Mouse (Mus musculus): ENCODE data around the gene Slain1. TPM values are rescaled to one million over a fixed set of nuclear protein-coding genes. Genes with fewer than 3 reads are reported as not detected.

Slain1 gene
- polyA plus RNA-seq, 1 experiment from 2014 or later: 29.5 TPM

GRCm38 (mm10) chr14:103709261-103709660 is 59.2 kb downstream of the Slain1 start:
- WGBS: 93% methylated on average over 11 of the region's 11 CpGs
- no peak overlapping the region for H3K9ac ChIP-seq
- ATAC-seq (ENCODE audit: low FRiP score): no peak

GRCm38 (mm10) chr14:103712986-103713385 is 63.0 kb downstream of the Slain1 start:
- no peak overlapping the region for H3K27ac ChIP-seq
- ATAC-seq (ENCODE audit: low FRiP score): no peak
- H3K9me3 ChIP-seq: no peaks in the 10 kb centered on the region
- no peak overlapping the region for H3K9ac ChIP-seq
- H3K4me2 ChIP-seq: no peak overlapping the region
- no peaks in the 10 kb centered on the region for H3K4me1 ChIP-seq
- no peak overlapping the region for H3K4me3 ChIP-seq (replicated peaks)
- 90% methylated on average over 5 of the region's 5 CpGs for WGBS
- peaks cover 1% of the 10 kb centered on the region; the same call in 1 of the 2 replicates for H3K27me3 ChIP-seq
- H3K36me3 ChIP-seq (replicated peaks): peaks cover 7% of the 10 kb centered on the region; the same call in 1 of the 2 replicates

More at GRCm38 (mm10) chr14:103709261-103709660, 59.2 kb downstream of the Slain1 start:
- Histone ChIP-seq H3K4me3 (replicated peaks) (no peak overlapping the region), H3K27ac (no peak overlapping the region), H3K4me1 (no peaks in the 10 kb centered on the region), H3K4me2 (no peak overlapping the region), H3K9me3 (no peaks in the 10 kb centered on the region), H3K36me3 (replicated peaks) (peaks cover 24% of the 10 kb centered on the region), H3K27me3 (no peaks in the 10 kb centered on the region)

- H3K9ac ChIP-seq: no peak overlapping the region
- H3K36me3 ChIP-seq (replicated peaks): no peaks in the 10 kb centered on the region
- H3K4me3 ChIP-seq (replicated peaks): no peak overlapping the region
- no peak for ATAC-seq (ENCODE audit: low FRiP score)
- H3K4me2 ChIP-seq: no peak overlapping the region
- peaks cover 15% of the 10 kb centered on the region for H3K4me1 ChIP-seq
- no peak overlapping the region for H3K27ac ChIP-seq
- WGBS: 46% methylated on average over 5 of the region's 5 CpGs
- peaks cover 9% of the 10 kb centered on the region for H3K27me3 ChIP-seq
- H3K9me3 ChIP-seq: no peaks in the 10 kb centered on the region
Observed at GRCm38 (mm10) chr14:103717516-103717915, 67.5 kb downstream of the Slain1 start.

GRCm38 (mm10) chr14:103717979-103718378 is 68.0 kb downstream of the Slain1 start:
- peaks cover 15% of the 10 kb centered on the region for H3K4me1 ChIP-seq
- no peak overlapping the region for H3K4me2 ChIP-seq
- 68% methylated on average over 5 of the region's 5 CpGs for WGBS
- H3K36me3 ChIP-seq (replicated peaks): no peaks in the 10 kb centered on the region
- peaks cover 9% of the 10 kb centered on the region for H3K27me3 ChIP-seq
- no peak overlapping the region for H3K4me3 ChIP-seq (replicated peaks)
- no peak overlapping the region for H3K9ac ChIP-seq
- H3K27ac ChIP-seq: no peak overlapping the region
- no peak for ATAC-seq (ENCODE audit: low FRiP score)
- H3K9me3 ChIP-seq: no peaks in the 10 kb centered on the region

GRCm38 (mm10) chr14:103718393-103718792 is 68.4 kb downstream of the Slain1 start:
- Histone ChIP-seq H3K27ac (no peak overlapping the region), H3K4me2 (no peak overlapping the region), H3K9ac (no peak overlapping the region), H3K36me3 (replicated peaks) (no peaks in the 10 kb centered on the region), H3K4me1 (peaks cover 15% of the 10 kb centered on the region), H3K27me3 (peaks cover 9% of the 10 kb centered on the region), H3K9me3 (no peaks in the 10 kb centered on the region), H3K4me3 (replicated peaks) (no peak overlapping the region)
- WGBS: 43% methylated on average over 5 of the region's 5 CpGs
- ATAC-seq (ENCODE audit: low FRiP score): no peak

- Histone ChIP-seq H3K4me1 (peaks cover 15% of the 10 kb centered on the region), H3K9ac (peak overlapping the region; percentile 25; the same call in 1 of the 2 replicates), H3K9me3 (no peaks in the 10 kb centered on the region), H3K27me3 (peaks cover 9% of the 10 kb centered on the region), H3K4me3 (replicated peaks) (no peak overlapping the region), H3K4me2 (peak overlapping the region; percentile 32), H3K36me3 (replicated peaks) (no peaks in the 10 kb centered on the region), H3K27ac (peak overlapping the region; percentile 59; the same call in 1 of the 2 replicates)
- WGBS: 17% methylated on average over 15 of the region's 15 CpGs
- peak; percentile 84 for ATAC-seq (ENCODE audit: low FRiP score)
Observed at GRCm38 (mm10) chr14:103718836-103719575, 69.0 kb downstream of the Slain1 start.

GRCm38 (mm10) chr14:103720163-103720562 is 70.1 kb downstream of the Slain1 start:
- H3K4me1 ChIP-seq: peaks cover 15% of the 10 kb centered on the region
- no peak overlapping the region for H3K4me2 ChIP-seq
- H3K9ac ChIP-seq: no peak overlapping the region
- H3K36me3 ChIP-seq (replicated peaks): no peaks in the 10 kb centered on the region
- H3K9me3 ChIP-seq: no peaks in the 10 kb centered on the region
- ATAC-seq (ENCODE audit: low FRiP score): no peak; the same call in 1 of the 2 replicates
- WGBS: 65% methylated on average over 7 of the region's 7 CpGs
- peak overlapping the region; percentile 32; the same call in 1 of the 2 replicates for H3K27ac ChIP-seq
- H3K4me3 ChIP-seq (replicated peaks): no peak overlapping the region
- H3K27me3 ChIP-seq: peaks cover 9% of the 10 kb centered on the region

GRCm38 (mm10) chr14:103720637-103721355 is 70.8 kb downstream of the Slain1 start:
- Histone ChIP-seq H3K27ac (0 out of 2 replicates have a peak overlapping the region, but pooled peaks have one; percentile 32), H3K9ac (no peak overlapping the region), H3K36me3 (replicated peaks) (no peaks in the 10 kb centered on the region), H3K4me3 (replicated peaks) (no peak overlapping the region), H3K9me3 (no peaks in the 10 kb centered on the region), H3K27me3 (peaks cover 9% of the 10 kb centered on the region), H3K4me2 (no peak overlapping the region), H3K4me1 (peaks cover 15% of the 10 kb centered on the region)
- 55% methylated on average over 13 of the region's 13 CpGs for WGBS
- peak; percentile 56; the same call in 1 of the 2 replicates for ATAC-seq (ENCODE audit: low FRiP score)

GRCm38 (mm10) chr14:103723314-103723713 is 73.3 kb downstream of the Slain1 start:
- Histone ChIP-seq H3K4me2 (no peak overlapping the region), H3K9me3 (no peaks in the 10 kb centered on the region), H3K36me3 (replicated peaks) (no peaks in the 10 kb centered on the region), H3K9ac (no peak overlapping the region), H3K4me1 (peaks cover 15% of the 10 kb centered on the region), H3K4me3 (replicated peaks) (no peak overlapping the region), H3K27me3 (peaks cover 6% of the 10 kb centered on the region; the same call in 1 of the 2 replicates), H3K27ac (no peak overlapping the region)
- ATAC-seq (ENCODE audit: low FRiP score): no peak
- 67% methylated on average over 9 of the region's 9 CpGs for WGBS

GRCm38 (mm10) chr14:103723841-103724240 is 73.8 kb downstream of the Slain1 start:
- 86% methylated on average over 4 of the region's 4 CpGs for WGBS
- H3K4me1 ChIP-seq: peaks cover 15% of the 10 kb centered on the region
- H3K27ac ChIP-seq: no peak overlapping the region
- H3K9ac ChIP-seq: no peak overlapping the region
- H3K36me3 ChIP-seq (replicated peaks): no peaks in the 10 kb centered on the region
- H3K27me3 ChIP-seq: peaks cover 6% of the 10 kb centered on the region; the same call in 1 of the 2 replicates
- ATAC-seq (ENCODE audit: low FRiP score): no peak
- H3K4me3 ChIP-seq (replicated peaks): no peak overlapping the region
- H3K9me3 ChIP-seq: no peaks in the 10 kb centered on the region
- H3K4me2 ChIP-seq: no peak overlapping the region

- no peak overlapping the region for H3K9ac ChIP-seq
- no peak overlapping the region for H3K4me2 ChIP-seq
- H3K4me3 ChIP-seq (replicated peaks): no peak overlapping the region
- H3K9me3 ChIP-seq: no peaks in the 10 kb centered on the region
- no peak overlapping the region for H3K27ac ChIP-seq
- no peaks in the 10 kb centered on the region for H3K27me3 ChIP-seq
- no peaks in the 10 kb centered on the region for H3K36me3 ChIP-seq (replicated peaks)
- WGBS: 90% methylated on average over 8 of the region's 8 CpGs
- no peaks in the 10 kb centered on the region; the same call in 1 of the 2 replicates for H3K4me1 ChIP-seq
- ATAC-seq (ENCODE audit: low FRiP score): no peak
Observed at GRCm38 (mm10) chr14:103728506-103728905, 78.5 kb downstream of the Slain1 start.

GRCm38 (mm10) chr14:103728951-103729725 is 79.1 kb downstream of the Slain1 start:
- Histone ChIP-seq H3K36me3 (replicated peaks) (no peaks in the 10 kb centered on the region), H3K27ac (no peak overlapping the region), H3K4me2 (no peak overlapping the region), H3K4me1 (no peaks in the 10 kb centered on the region), H3K27me3 (no peaks in the 10 kb centered on the region), H3K4me3 (replicated peaks) (no peak overlapping the region), H3K9me3 (peaks cover 2% of the 10 kb centered on the region; the same call in 1 of the 2 replicates), H3K9ac (no peak overlapping the region)
- ATAC-seq (ENCODE audit: low FRiP score): no peak
- WGBS: 85% methylated on average over 23 of the region's 23 CpGs
